Mouse (Mus musculus) bone marrow macrophage, adult 2 months (primary cell): ENCODE measurements at regions not wholly inside any gene's neighbourhood (a gene's known extent, or its start where the extent isn't known, plus 50 kb on each side); places are given as distances from the start of the nearest gene placed in this dataset.

ENCODE experiments used
- CTCF ChIP-seq: IDR thresholded peaks from 2 replicates; pipeline ENCODE4 v1.5.1; 2012; ENCODE audit warnings: low read depth, mild to moderate bottlenecking, low read length, moderate library complexity
- POLR2A ChIP-seq: IDR thresholded peaks from 2 replicates; pipeline ENCODE4 v1.6.1; 2012; ENCODE audit warnings: mild to moderate bottlenecking, low read depth, low read length, borderline replicate concordance

GRCm38 (mm10) chr16:20818711-20819189 lies 84.4 kb upstream of the Thpo start:
- no peak for TF ChIP-seq CTCF
- TF ChIP-seq POLR2A: no peak
